In the genomic region with DNA sequence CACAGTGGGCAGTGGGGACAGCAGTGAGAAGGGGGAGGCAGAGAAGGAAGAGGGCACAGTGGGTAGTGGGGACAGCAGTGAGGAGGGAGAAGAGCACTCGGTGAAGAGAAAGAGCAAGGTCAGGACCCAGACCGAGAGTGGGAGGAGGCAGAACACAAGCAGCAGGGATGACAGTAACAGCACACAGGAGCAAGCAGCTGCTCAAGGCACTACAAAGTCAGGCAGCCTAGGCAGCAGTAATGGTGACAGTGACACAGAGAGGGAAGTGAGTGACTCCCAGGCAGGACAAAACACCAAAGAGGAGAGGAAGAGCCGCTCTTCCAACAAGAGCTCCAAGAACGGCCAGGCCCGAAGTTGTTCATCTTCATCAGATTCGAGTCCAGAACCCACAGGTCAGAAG, we compare ENCODE assay signal across 10 mouse cellular contexts. TPM values are rescaled to one million over a fixed set of nuclear protein-coding genes. Genes with fewer than 3 reads are reported as not detected.
DNase-seq lines count a peak whose midpoint lies in the region; ATAC-seq and TF ChIP-seq lines count a peak whose summit lies in the region.
"Had no signal": no experiment of that assay in that cellular context is flagged by ENCODE, and none has a peak within 500 bp of the region (broad histone marks: within the 10 kb centered on the region; RNA-seq: fewer than 3 reads in every experiment).

No protein-coding gene starts in this region.

- ATAC-seq in kidney, postnatal 0 days (replicated peaks; ENCODE audit: low FRiP score, low read depth), result no peak
- ATAC-seq in forebrain, embryonic 11.5 days (replicated peaks; ENCODE audit: low FRiP score), result no peak
- ATAC-seq in limb, embryonic 13.5 days (ENCODE audit: low FRiP score, low read depth), result no peak

- TF ChIP-seq CTCF in kidney, postnatal 0 days (IDR thresholded peaks at IDR 0.05; ENCODE audit: low read depth), result no peak
- no peak for TF ChIP-seq CTCF in olfactory bulb, adult 2 months (IDR thresholded peaks at IDR 0.05; ENCODE audit: insufficient read depth, low read depth, low read length)

- peak overlapping the region; percentile 76 for H3K4me2 ChIP-seq in kidney, postnatal 0 days (ENCODE audit: low read length)
- H3K4me2 ChIP-seq in forebrain, embryonic 11.5 days (ENCODE audit: low read depth, low read length, severe bottlenecking), result peak overlapping the region; percentile 72
- H3K4me2 ChIP-seq in limb, embryonic 13.5 days (replicated peaks), result peak overlapping the region; percentile 88

- 47% methylated on average over 6 of the region's 6 CpGs for WGBS in kidney, postnatal 0 days
- WGBS in forebrain, embryonic 11.5 days, result 71% methylated on average over 6 of the region's 6 CpGs
- WGBS in limb, embryonic 13.5 days, result 71% methylated on average over 6 of the region's 6 CpGs
- WGBS in olfactory bulb, adult 2 months, result 54% methylated on average over 6 of the region's 6 CpGs

- peaks cover 41% of the 10 kb centered on the region for H3K36me3 ChIP-seq in kidney, postnatal 0 days (ENCODE audit: insufficient read depth, low read length)
- peaks cover 17% of the 10 kb centered on the region; the same call in 1 of the 2 replicates for H3K36me3 ChIP-seq in forebrain, embryonic 11.5 days (ENCODE audit: control insufficient read depth, insufficient read depth, low read length)
- peaks cover 62% of the 10 kb centered on the region for H3K36me3 ChIP-seq in limb, embryonic 13.5 days

- H3K27ac ChIP-seq in kidney, postnatal 0 days, result no peak overlapping the region
- 0 out of 2 replicates have a peak overlapping the region, but pooled peaks have one; percentile 7 for H3K27ac ChIP-seq in forebrain, embryonic 11.5 days (ENCODE audit: low read depth, low read length)
- H3K27ac ChIP-seq in limb, embryonic 13.5 days, result peak overlapping the region; percentile 84; the same call in 1 of the 2 replicates
- H3K27ac ChIP-seq in olfactory bulb, adult 2 months (ENCODE audit: insufficient read depth, low read depth, low read length), result 0 out of 2 replicates have a peak overlapping the region, but pooled peaks have one; percentile 25

- peaks cover 8% of the 10 kb centered on the region; the same call in 1 of the 2 replicates for H3K4me1 ChIP-seq in kidney, postnatal 0 days (replicated peaks; ENCODE audit: insufficient read depth, low read length)
- peaks cover 20% of the 10 kb centered on the region for H3K4me1 ChIP-seq in forebrain, embryonic 11.5 days (replicated peaks; ENCODE audit: control insufficient read depth, insufficient read depth, low read length)
- peaks cover 29% of the 10 kb centered on the region for H3K4me1 ChIP-seq in limb, embryonic 13.5 days
- peaks cover 20% of the 10 kb centered on the region for H3K4me1 ChIP-seq in olfactory bulb, adult 2 months (ENCODE audit: control insufficient read depth, insufficient read depth, low read length)

- peak overlapping the region; percentile 35 for H3K9ac ChIP-seq in kidney, postnatal 0 days (ENCODE audit: low read depth, low read length)
- peak overlapping the region; percentile 87 for H3K9ac ChIP-seq in forebrain, embryonic 11.5 days (ENCODE audit: low read length)
- peak overlapping the region; percentile 82 for H3K9ac ChIP-seq in limb, embryonic 13.5 days

- peak; percentile 19 for DNase-seq in kidney, postnatal 0 days (ENCODE audit: low spot score)
- no peak for DNase-seq in kidney, adult 18-20 months
- no peak for DNase-seq in forebrain, embryonic 11.5 days (ENCODE audit: low spot score)
- no peak for DNase-seq in yolk sac, embryonic 10.5 days (ENCODE audit: low spot score)
- no peak for DNase-seq in right cerebral cortex, postnatal 14 days
- DNase-seq in layer of hippocampus, adult 18-20 months (ENCODE audit: low spot score in 2 of 2), result no peak
- DNase-seq: gastrocnemius, postnatal 14 days had no signal

- no peak overlapping the region for H3K4me3 ChIP-seq in kidney, postnatal 0 days (replicated peaks; ENCODE audit: low read depth, low read length)
- peak overlapping the region; percentile 64 for H3K4me3 ChIP-seq in forebrain, embryonic 11.5 days (ENCODE audit: low read depth, low read length)
- H3K4me3 ChIP-seq in limb, embryonic 13.5 days, result peak overlapping the region; percentile 75
- peak overlapping the region; percentile 64 for H3K4me3 ChIP-seq in olfactory bulb, adult 2 months (ENCODE audit: insufficient read depth, low read depth, low read length)

- TF ChIP-seq POLR2A in olfactory bulb, adult 2 months (IDR thresholded peaks at IDR 0.05; ENCODE audit: insufficient read depth, low read depth, low read length), result no peak

- H3K27me3 ChIP-seq in kidney, postnatal 0 days (ENCODE audit: insufficient read depth, low read length), result no peaks in the 10 kb centered on the region
- no peaks in the 10 kb centered on the region for H3K27me3 ChIP-seq in forebrain, embryonic 11.5 days (ENCODE audit: control insufficient read depth, insufficient read depth, low read length)
- no peaks in the 10 kb centered on the region for H3K27me3 ChIP-seq in limb, embryonic 13.5 days

- no peaks in the 10 kb centered on the region for H3K9me3 ChIP-seq in kidney, postnatal 0 days (replicated peaks; ENCODE audit: low read length)
- H3K9me3 ChIP-seq in forebrain, embryonic 11.5 days (ENCODE audit: control insufficient read depth, low read length), result no peaks in the 10 kb centered on the region
- H3K9me3 ChIP-seq in limb, embryonic 13.5 days, result no peaks in the 10 kb centered on the region

RNA-seq across cellular contexts. Expression of a gene that starts 1.6 kb away (rescaled TPM):
- 67.1 and 68.7 TPM in 2 replicates for polyA plus RNA-seq in kidney, postnatal 0 days (2015; fragmentation: Nextera tagmentation; extraction: Ambion mirVana)
- polyA plus RNA-seq in forebrain, embryonic 11.5 days (2014; fragmentation: Nextera tagmentation; extraction: Ambion mirVana), result 117 and 118 TPM in 2 replicates
- 96.8 and 108 TPM in 2 replicates for polyA plus RNA-seq in limb, embryonic 13.5 days (2015; fragmentation: Nextera tagmentation; extraction: Ambion mirVana)
- polyA plus RNA-seq in olfactory bulb, adult 2 months (2012; ENCODE audit: insufficient read depth, insufficient read length, low replicate concordance, missing spikeins), result not detected in 2 replicates
- 10 to 100 TPM; 48.4 to 55.6 TPM for total RNA-seq in layer of hippocampus, adult 18-20 months (2021)

RNA-seq across cellular contexts. Expression of a gene that starts 2.0 kb away (rescaled TPM):
- polyA plus RNA-seq in kidney, postnatal 0 days (2015; fragmentation: Nextera tagmentation; extraction: Ambion mirVana), result 16.3 and 20.5 TPM in 2 replicates
- polyA plus RNA-seq in forebrain, embryonic 11.5 days (2014; fragmentation: Nextera tagmentation; extraction: Ambion mirVana), result 29.9 and 38.8 TPM in 2 replicates
- polyA plus RNA-seq in limb, embryonic 13.5 days (2015; fragmentation: Nextera tagmentation; extraction: Ambion mirVana), result 39.8 and 48.3 TPM in 2 replicates
- polyA plus RNA-seq in olfactory bulb, adult 2 months (2012; ENCODE audit: insufficient read depth, insufficient read length, low replicate concordance, missing spikeins), result not detected in 2 replicates
- 10 to 100 TPM; 25.8 to 30.9 TPM for total RNA-seq in layer of hippocampus, adult 18-20 months (2021)

RNA-seq across cellular contexts. Expression of a gene that starts 16.6 kb away (rescaled TPM):
- polyA plus RNA-seq in kidney, postnatal 0 days (2015; fragmentation: Nextera tagmentation; extraction: Ambion mirVana), result 7.6 and 7.7 TPM in 2 replicates
- polyA plus RNA-seq in forebrain, embryonic 11.5 days (2014; fragmentation: Nextera tagmentation; extraction: Ambion mirVana), result 9.3 and 11.2 TPM in 2 replicates
- polyA plus RNA-seq in limb, embryonic 13.5 days (2015; fragmentation: Nextera tagmentation; extraction: Ambion mirVana), result 1.5 and 1.9 TPM in 2 replicates
- polyA plus RNA-seq in olfactory bulb, adult 2 months (2012; ENCODE audit: insufficient read depth, insufficient read length, low replicate concordance, missing spikeins), result not detected in 2 replicates
- 10 to 100 TPM; 15.8 to 18.5 TPM for total RNA-seq in layer of hippocampus, adult 18-20 months (2021)
- total RNA-seq: gastrocnemius, postnatal 14 days had no signal

RNA-seq across cellular contexts. Expression of a gene that starts 20.7 kb away (rescaled TPM):
- 26.2 and 30.0 TPM in 2 replicates for polyA plus RNA-seq in kidney, postnatal 0 days (2015; fragmentation: Nextera tagmentation; extraction: Ambion mirVana)
- 43.4 and 44.8 TPM in 2 replicates for polyA plus RNA-seq in forebrain, embryonic 11.5 days (2014; fragmentation: Nextera tagmentation; extraction: Ambion mirVana)
- polyA plus RNA-seq in limb, embryonic 13.5 days (2015; fragmentation: Nextera tagmentation; extraction: Ambion mirVana), result 54.4 and 57.2 TPM in 2 replicates
- polyA plus RNA-seq in olfactory bulb, adult 2 months (2012; ENCODE audit: insufficient read depth, insufficient read length, low replicate concordance, missing spikeins), result not detected in 2 replicates
- 100 to 1,000 TPM; 156 to 160 TPM for total RNA-seq in layer of hippocampus, adult 18-20 months (2021)

RNA-seq across cellular contexts. Expression of a gene that starts 32.4 kb away (rescaled TPM):
- 0.37 TPM in 1 of 2 replicates, not detected in the other for polyA plus RNA-seq in kidney, postnatal 0 days (2015; fragmentation: Nextera tagmentation; extraction: Ambion mirVana)
- not detected in 2 replicates for polyA plus RNA-seq in forebrain, embryonic 11.5 days (2014; fragmentation: Nextera tagmentation; extraction: Ambion mirVana)
- polyA plus RNA-seq in limb, embryonic 13.5 days (2015; fragmentation: Nextera tagmentation; extraction: Ambion mirVana), result not detected in 2 replicates
- not detected in 2 replicates for polyA plus RNA-seq in olfactory bulb, adult 2 months (2012; ENCODE audit: insufficient read depth, insufficient read length, low replicate concordance, missing spikeins)
- not detected for total RNA-seq in layer of hippocampus, adult 18-20 months (2021)
- total RNA-seq: gastrocnemius, postnatal 14 days; left cerebral cortex, postnatal 10 days had no signal

Comparison
In these comparisons a context has a peak if more than half of its experiments do, and no peak if none do; other contexts are left out.
1. H3K9ac ChIP-seq: peak in every context shown above with its lines; median percentile 87 in forebrain, embryonic 11.5 days; 82 in limb, embryonic 13.5 days; 35 in kidney, postnatal 0 days.